Mouse (Mus musculus) megakaryocyte progenitor cell, adult 5-6 weeks (primary cell): ENCODE results near the gene Ip6k2. TPM values are rescaled to one million over a fixed set of nuclear protein-coding genes. Genes with fewer than 3 reads are reported as not detected.
A peak's percentile ranks its signal among the peaks of the same experiment; 100 is the strongest.

ENCODE experiments used
- ATAC-seq: replicated peaks from 2 replicates; pipeline ENCODE4 v1.8.0; 2016; ENCODE audit warnings: mild to moderate bottlenecking, moderate TSS enrichment, inconsistent platforms; ENCODE audit not compliant: poor library complexity
- total RNA-seq, 2 experiments: library from RNA; stranded (forward) in 1 of 2; stranded (reverse) in 1 of 2; fragments of 157-497, 149-512 nt in 1 of 2; fragments of 200-1000 nt in 1 of 2; gene quantifications; 2 replicates each; pipeline versions ENCODE4 v1.2.3 to v1.2.4; 2015 to 2017

Ip6k2 gene
- total RNA-seq, 2 experiments from 2014 or later, result 21.1 to 40.9 TPM

GRCm38 (mm10) chr9:108815557-108815956 is 32.0 kb downstream of the Ip6k2 start:
- no peak for ATAC-seq

GRCm38 (mm10) chr9:108819495-108819894 is 35.9 kb downstream of the Ip6k2 start:
- peak; percentile 81 for ATAC-seq

GRCm38 (mm10) chr9:108820077-108820476 is 36.5 kb downstream of the Ip6k2 start:
- no peak for ATAC-seq

- no peak for ATAC-seq
Measured at GRCm38 (mm10) chr9:108824144-108824685, 40.6 kb downstream of the Ip6k2 start.

- no peak for ATAC-seq
Measured at GRCm38 (mm10) chr9:108824755-108825413, 41.3 kb downstream of the Ip6k2 start.

GRCm38 (mm10) chr9:108825820-108826699 is 42.5 kb downstream of the Ip6k2 start, which contains the start of gene Celsr3:
Celsr3 (plus strand) TSS chr9:108826320.
- peak; percentile 77 for ATAC-seq

GRCm38 (mm10) chr9:108826700-108827340 is 43.2 kb downstream of the Ip6k2 start:
- peak; percentile 67 for ATAC-seq

GRCm38 (mm10) chr9:108827454-108827853 is 43.9 kb downstream of the Ip6k2 start:
- ATAC-seq, result peak; percentile 7

- ATAC-seq, result no peak
Measured at GRCm38 (mm10) chr9:108827906-108828305, 44.3 kb downstream of the Ip6k2 start.

GRCm38 (mm10) chr9:108831637-108832036 is 48.0 kb downstream of the Ip6k2 start:
- ATAC-seq, result peak; percentile 55

GRCm38 (mm10) chr9:108832390-108833108 is 49.0 kb downstream of the Ip6k2 start:
- peak; percentile 88 for ATAC-seq

- peak; percentile 72 for ATAC-seq
Measured at GRCm38 (mm10) chr9:108842989-108843388, 59.4 kb downstream of the Ip6k2 start.

GRCm38 (mm10) chr9:108845390-108845789 is 61.8 kb downstream of the Ip6k2 start:
- no peak for ATAC-seq

GRCm38 (mm10) chr9:108847374-108847773 is 63.8 kb downstream of the Ip6k2 start:
- no peak for ATAC-seq

GRCm38 (mm10) chr9:108848419-108848818 is 64.8 kb downstream of the Ip6k2 start:
- no peak for ATAC-seq

- ATAC-seq, result no peak
Measured at GRCm38 (mm10) chr9:108852976-108853375, 69.4 kb downstream of the Ip6k2 start, which contains the start of gene Slc26a6. Slc26a6 (plus strand) TSS chr9:108853283.

GRCm38 (mm10) chr9:108853635-108854240 is 70.1 kb downstream of the Ip6k2 start:
- ATAC-seq, result peak; percentile 89

- ATAC-seq, result peak; percentile 88
Measured at GRCm38 (mm10) chr9:108854241-108854696, 70.7 kb downstream of the Ip6k2 start.

- ATAC-seq, result no peak
Measured at GRCm38 (mm10) chr9:108855335-108855734, 71.7 kb downstream of the Ip6k2 start.
